Mouse (Mus musculus) frontal cortex, postnatal 14 days (tissue): ENCODE measurements at regions not wholly inside any gene's neighbourhood (a gene's known extent, or its start where the extent isn't known, plus 50 kb on each side); places are given as distances from the start of the nearest gene placed in this dataset.
"Not testable (repeated sequence)": the region's sequence is repeated elsewhere in the genome, so short reads cannot be mapped to it uniquely, and the experiment has no call there.

Experiments
- DNase-seq, 2 experiments: peaks; one replicate each; pipeline ENCODE4 v3.0.0; 2022; ENCODE audit warnings: low spot score in 2 of 2

- not testable (repeated sequence) for DNase-seq
Measured at GRCm38 (mm10) chr2:17845447-17846092, 114.3 kb upstream of the Nebl start.

DNA sequence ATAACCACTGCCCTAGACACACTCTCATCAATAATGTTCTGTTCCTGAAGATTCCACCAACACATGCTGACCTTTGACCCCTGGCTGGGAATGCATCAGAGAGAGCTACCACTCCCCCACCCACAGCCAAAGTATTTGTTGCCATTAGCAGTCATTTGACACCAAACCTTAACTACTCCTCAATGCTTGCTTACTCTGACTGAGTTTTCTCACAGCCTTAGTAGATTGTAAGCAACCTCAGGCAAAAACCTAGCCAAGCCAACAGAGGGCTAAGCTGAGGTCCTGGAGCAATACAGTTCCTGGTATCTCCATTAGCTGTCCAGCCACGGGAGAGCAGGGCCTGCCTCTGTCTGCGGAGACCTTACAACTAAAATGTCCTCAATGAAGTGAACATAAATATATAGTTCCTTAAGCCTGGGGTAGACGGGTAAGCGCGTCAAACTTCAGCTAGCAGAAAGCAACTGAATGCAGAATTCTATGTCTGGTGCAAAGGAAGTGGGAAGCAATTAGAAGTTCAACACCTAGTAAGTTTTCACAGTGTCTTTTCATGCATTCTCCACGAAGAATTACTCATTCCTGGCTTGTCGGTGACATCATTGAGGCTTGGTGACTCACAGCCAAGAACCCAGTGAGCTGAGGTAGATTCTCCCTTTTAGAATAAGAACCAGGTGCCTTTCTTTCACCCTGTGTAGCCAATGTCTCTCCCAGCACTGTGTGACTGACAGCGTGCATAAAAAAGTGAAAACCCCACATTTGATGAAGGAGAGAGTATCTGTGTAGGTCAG is 113.6 kb upstream of the Nebl start:
- DNase-seq: no peak

DNA sequence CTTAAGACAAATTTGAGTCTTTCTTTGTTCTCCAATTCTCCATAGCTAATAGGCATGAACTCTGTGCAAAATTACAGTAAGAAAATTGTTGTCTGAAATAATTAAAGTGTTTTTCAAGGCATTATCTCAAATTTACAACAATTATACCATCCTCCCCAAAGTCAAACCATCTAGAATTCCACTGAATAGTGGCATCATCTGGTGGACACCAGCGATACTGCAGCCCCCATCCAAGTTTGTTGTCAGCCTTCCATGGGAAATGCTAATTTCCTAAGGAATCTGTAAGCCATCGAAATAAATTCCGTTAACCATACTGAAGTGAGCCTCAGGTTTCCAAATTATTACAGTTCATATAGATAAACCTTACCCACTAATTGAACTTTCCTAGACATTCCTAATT is 110.7 kb upstream of the Nebl start:
- peak in 1 of 2 experiments; percentile 47 for DNase-seq

- no peak for DNase-seq
Measured at GRCm38 (mm10) chr2:17841546-17841945, 110.3 kb upstream of the Nebl start.

- no peak for DNase-seq
Measured at GRCm38 (mm10) chr2:17840941-17841498, 109.8 kb upstream of the Nebl start.

DNA sequence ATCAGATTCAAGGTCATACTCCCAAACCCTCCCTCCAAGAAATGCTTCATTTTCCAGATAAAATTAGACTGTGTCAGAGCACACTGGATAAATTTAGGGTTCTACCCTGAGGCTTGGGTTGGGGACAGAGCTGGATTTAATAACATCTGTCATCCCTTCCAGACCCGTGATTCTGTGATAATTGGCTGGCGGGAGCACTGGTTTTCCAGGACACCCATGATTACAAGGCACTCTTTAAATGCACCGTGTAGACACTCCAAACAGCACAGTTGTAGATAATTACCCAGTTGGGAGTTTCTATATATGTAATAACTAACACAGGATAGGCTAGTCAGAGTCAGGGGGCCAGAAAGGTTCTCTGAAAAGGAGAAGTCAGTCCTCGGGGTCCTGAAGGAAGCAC is 108.4 kb upstream of the Nebl start:
- no peak for DNase-seq

GRCm38 (mm10) chr2:17838859-17839581 is 107.8 kb upstream of the Nebl start:
- peak in 1 of 2 experiments; percentile 18 for DNase-seq

- no peak for DNase-seq
Measured at GRCm38 (mm10) chr2:17838381-17838680, 107.1 kb upstream of the Nebl start.

DNA sequence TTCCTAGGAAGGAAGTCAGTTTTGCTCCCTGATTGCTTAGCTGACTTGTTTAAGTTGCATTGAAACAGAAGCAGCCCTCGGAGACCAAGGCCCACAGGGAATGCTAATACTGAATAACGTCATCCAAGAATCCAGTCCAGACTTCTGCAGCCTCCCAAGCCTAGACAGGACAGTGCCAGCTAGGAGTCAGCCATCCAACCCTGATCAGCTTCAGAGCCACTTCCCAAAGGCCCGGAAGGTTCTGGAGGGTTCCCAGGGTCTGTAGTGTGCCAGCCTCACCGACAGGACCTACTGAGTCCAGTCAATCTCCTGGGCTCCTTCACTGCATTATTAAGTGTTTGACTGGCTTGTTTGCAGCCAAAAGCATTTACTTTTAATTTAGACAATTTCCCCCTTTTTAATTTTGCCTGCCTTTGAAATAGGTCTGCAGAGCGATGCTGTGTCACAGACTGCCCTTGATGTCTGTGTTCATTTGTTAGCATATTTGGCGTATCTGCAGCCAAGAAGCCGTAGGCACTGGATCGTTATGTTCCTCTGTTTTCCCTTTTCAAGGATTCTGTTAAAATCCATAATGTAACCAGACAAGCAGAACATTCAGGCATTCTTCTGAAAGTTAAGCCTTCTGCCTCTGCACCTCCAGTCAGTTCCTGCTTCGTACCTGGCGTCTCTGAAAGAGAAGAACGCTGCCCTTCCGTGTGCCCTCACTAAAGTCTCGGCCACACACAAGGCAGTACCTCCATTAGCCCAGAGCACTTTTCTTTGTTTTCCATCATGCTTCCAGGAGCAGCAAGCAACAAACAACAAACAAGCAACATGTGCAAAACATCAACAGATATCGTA is 106.5 kb upstream of the Nebl start:
- DNase-seq: no peak

DNA sequence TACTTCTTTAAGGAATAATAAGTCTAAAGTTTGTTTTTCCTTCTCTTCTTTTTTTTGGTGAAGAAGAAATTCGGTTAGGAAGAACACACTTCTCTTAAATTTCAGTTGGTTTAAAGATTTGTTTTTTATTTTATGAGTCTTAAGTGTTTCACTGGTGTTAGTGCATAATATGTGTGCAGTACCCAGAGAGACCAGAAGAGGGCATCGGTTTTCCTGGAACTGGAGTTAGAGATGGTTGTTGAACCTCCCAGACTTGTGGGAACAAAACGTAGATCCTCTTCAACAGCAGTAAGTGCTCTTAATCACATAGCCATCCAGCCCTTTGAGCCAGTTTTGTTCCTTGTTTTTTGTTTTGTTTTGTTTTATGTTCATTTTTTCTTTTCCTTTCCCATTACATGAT is 101.5 kb upstream of the Nebl start:
- no peak for DNase-seq

DNA sequence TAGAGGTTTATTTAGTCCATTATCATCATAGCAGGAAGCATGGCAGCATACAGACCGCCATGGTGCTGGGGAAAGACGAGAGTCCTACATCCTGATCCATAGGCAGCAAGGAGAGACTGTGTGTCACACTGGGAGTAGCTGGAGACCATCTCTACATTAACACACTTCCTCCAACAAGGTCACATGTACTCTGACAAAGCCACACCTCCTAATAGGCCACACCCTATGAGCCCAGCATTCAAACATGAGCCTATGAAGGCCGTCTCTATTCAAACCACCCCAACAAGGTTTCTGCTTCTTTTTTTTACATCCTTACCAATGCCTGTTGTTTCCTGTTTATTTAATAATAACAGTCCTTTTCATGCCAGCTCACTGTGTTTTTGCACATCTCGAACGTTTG is 99.0 kb upstream of the Nebl start:
- DNase-seq: no peak

GRCm38 (mm10) chr2:17825271-17825670 is 94.0 kb upstream of the Nebl start:
- DNase-seq: no peak

DNA sequence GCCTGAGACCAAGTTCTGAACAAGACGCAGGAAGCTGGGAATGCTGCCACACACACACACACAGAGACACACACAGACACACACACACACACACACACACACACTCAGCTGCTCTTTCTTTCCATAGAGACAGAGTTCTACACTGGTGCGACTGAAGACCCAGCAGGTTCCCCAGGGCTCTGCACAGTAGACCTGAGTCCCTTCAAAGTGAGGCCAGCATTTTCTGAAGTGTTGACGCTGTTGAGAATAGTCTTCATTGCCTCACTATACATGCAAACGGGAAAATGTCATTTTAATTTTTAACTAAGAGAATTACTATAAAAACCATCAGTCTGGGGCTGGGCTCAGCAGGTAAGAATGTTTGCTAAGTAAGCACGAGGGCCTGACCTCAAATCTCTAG is 92.9 kb upstream of the Nebl start:
- DNase-seq: no peak

- DNase-seq: no peak
Measured at GRCm38 (mm10) chr2:17822621-17823006, 91.3 kb upstream of the Nebl start.

- no peak for DNase-seq
Measured at GRCm38 (mm10) chr2:17821878-17822620, 90.8 kb upstream of the Nebl start.

- DNase-seq: no peak
Measured at GRCm38 (mm10) chr2:17811943-17812670, 80.8 kb upstream of the Nebl start.
